Mouse (Mus musculus) intestine, embryonic 15.5 days (tissue): ENCODE results near the gene Slc26a10. TPM values are rescaled to one million over a fixed set of nuclear protein-coding genes. Genes with fewer than 3 reads are reported as not detected.

ENCODE experiments used
- ATAC-seq: fragments of 200-750 bp; cut with Nextera tagmentation; 2 replicates; pipeline ENCODE4 v1.8.0; 2017; ENCODE audit warnings: moderate TSS enrichment, moderate library complexity
- H3K27ac ChIP-seq: fragments of 300-500 bp; sonication (generic); 2 replicates; pipeline ENCODE4 v1.5.1; 2015; ENCODE audit warnings: mild to moderate bottlenecking, inconsistent platforms
- H3K27me3 ChIP-seq: fragments of 300-500 bp; sonication (generic); replicated peaks from 2 replicates; pipeline ENCODE4 v1.6.1; 2015; ENCODE audit warnings: inconsistent platforms
- H3K36me3 ChIP-seq: fragments of 300-500 bp; sonication (generic); 2 replicates; pipeline ENCODE4 v1.6.1; 2015; ENCODE audit warnings: inconsistent platforms
- H3K4me1 ChIP-seq: fragments of 300-500 bp; sonication (generic); replicated peaks from 2 replicates; pipeline ENCODE4 v1.6.1; 2015; ENCODE audit warnings: inconsistent platforms
- H3K4me2 ChIP-seq: fragments of 300-500 bp; sonication (generic); replicated peaks from 2 replicates; pipeline ENCODE4 v1.6.1; 2015; ENCODE audit warnings: mild to moderate bottlenecking, inconsistent platforms
- H3K4me3 ChIP-seq: fragments of 300-500 bp; sonication (generic); replicated peaks from 2 replicates; pipeline ENCODE4 v1.5.1; 2015; ENCODE audit warnings: inconsistent platforms
- H3K9ac ChIP-seq: fragments of 300-500 bp; sonication (generic); 2 replicates; pipeline ENCODE4 v1.6.1; 2015; ENCODE audit warnings: inconsistent platforms
- H3K9me3 ChIP-seq: fragments of 300-500 bp; sonication (generic); 2 replicates; pipeline ENCODE4 v1.6.1; 2016; ENCODE audit warnings: inconsistent platforms
- WGBS: fragments of 180-500 bp; shearing (Covaris S2); methylation state at CpG from one replicate; pipeline ENCODE4 v1.1.7; 2015; 5-methylcytosine and 5-hydroxymethylcytosine counted together
- polyA plus RNA-seq: library from polyadenylated mRNA; unstranded; fragments of >200 nt; fragmentation: Nextera tagmentation; extraction: Ambion mirVana; gene quantifications from 2 replicates; pipeline ENCODE4 v1.2.1, GENCODE M21; 2015

The Slc26a10 gene
- 0.98 and 1.1 TPM in 2 replicates for polyA plus RNA-seq

GRCm38 (mm10) chr10:127179871-127180694 is at the start of gene Slc26a10:
Gene Slc26a10 (minus strand): TSS chr10:127180645.
- no peak within 1 kb of the TSS for H3K27ac ChIP-seq
- H3K9me3 ChIP-seq = no peaks in the 10 kb centered on the region
- H3K4me1 ChIP-seq = peaks cover 31% of the 10 kb centered on the region
- peak; percentile 28; the same call in 1 of the 2 replicates for ATAC-seq
- WGBS = 5% methylated on average over 34 of the region's 34 CpGs
- peaks cover 42% of the 10 kb centered on the region for H3K27me3 ChIP-seq
- H3K36me3 ChIP-seq = no peaks in the 10 kb centered on the region
- H3K4me3 ChIP-seq = peak within 1 kb of the TSS; percentile 19; the same call in 1 of the 2 replicates
- peak within 1 kb of the TSS; percentile 49 for H3K4me2 ChIP-seq
- H3K9ac ChIP-seq = no peak within 1 kb of the TSS

- H3K36me3 ChIP-seq = no peaks in the 10 kb centered on the region
- H3K9me3 ChIP-seq = no peaks in the 10 kb centered on the region
- no peak overlapping the region for H3K9ac ChIP-seq
- WGBS = 22% methylated on average over 4 of the region's 4 CpGs
- no peaks in the 10 kb centered on the region for H3K27me3 ChIP-seq
- peaks cover 4% of the 10 kb centered on the region; the same call in 1 of the 2 replicates for H3K4me1 ChIP-seq
- ATAC-seq = peak; percentile 72
- no peak overlapping the region for H3K27ac ChIP-seq
- H3K4me2 ChIP-seq = no peak overlapping the region
- H3K4me3 ChIP-seq = no peak overlapping the region
These were observed 48.5 kb upstream of the Slc26a10 start for GRCm38 (mm10) chr10:127228897-127229296.

GRCm38 (mm10) chr10:127227163-127227562 is 46.7 kb upstream of the Slc26a10 start:
- no peak overlapping the region for H3K4me3 ChIP-seq
- no peaks in the 10 kb centered on the region for H3K27me3 ChIP-seq
- no peak for ATAC-seq
- H3K36me3 ChIP-seq = no peaks in the 10 kb centered on the region
- no peak overlapping the region for H3K9ac ChIP-seq
- H3K9me3 ChIP-seq = no peaks in the 10 kb centered on the region
- no peak overlapping the region for H3K4me2 ChIP-seq
- no peak overlapping the region for H3K27ac ChIP-seq
- WGBS = 81% methylated on average over 8 of the region's 8 CpGs
- H3K4me1 ChIP-seq = peaks cover 4% of the 10 kb centered on the region; the same call in 1 of the 2 replicates

GRCm38 (mm10) chr10:127226318-127226895 is 46.0 kb upstream of the Slc26a10 start:
- Histone ChIP-seq H3K4me1 (0 out of 2 replicates have a peak, but pooled peaks cover 4% of the 10 kb centered on the region), H3K9ac (no peak overlapping the region), H3K4me2 (no peak overlapping the region), H3K36me3 (no peaks in the 10 kb centered on the region), H3K4me3 (no peak overlapping the region), H3K27ac (no peak overlapping the region), H3K9me3 (no peaks in the 10 kb centered on the region), H3K27me3 (no peaks in the 10 kb centered on the region)
- ATAC-seq = no peak
- 67% methylated on average over 8 of the region's 8 CpGs for WGBS

GRCm38 (mm10) chr10:127225732-127226131 is 45.3 kb upstream of the Slc26a10 start:
- WGBS = 25% methylated on average over 10 of the region's 10 CpGs

GRCm38 (mm10) chr10:127225213-127225612 is 44.8 kb upstream of the Slc26a10 start:
- Histone ChIP-seq H3K36me3 (no peaks in the 10 kb centered on the region), H3K27ac (no peak overlapping the region), H3K4me3 (no peak overlapping the region), H3K4me2 (no peak overlapping the region), H3K9me3 (no peaks in the 10 kb centered on the region), H3K27me3 (no peaks in the 10 kb centered on the region), H3K4me1 (no peaks in the 10 kb centered on the region), H3K9ac (no peak overlapping the region)
- WGBS = 44% methylated on average over 6 of the region's 6 CpGs
- ATAC-seq = no peak

More at GRCm38 (mm10) chr10:127225732-127226131, 45.3 kb upstream of the Slc26a10 start:
- ATAC-seq = no peak
- H3K4me2 ChIP-seq = no peak overlapping the region
- H3K27ac ChIP-seq = no peak overlapping the region
- H3K4me3 ChIP-seq = no peak overlapping the region
- H3K27me3 ChIP-seq = no peaks in the 10 kb centered on the region
- H3K9me3 ChIP-seq = no peaks in the 10 kb centered on the region
- H3K4me1 ChIP-seq = 0 out of 2 replicates have a peak, but pooled peaks cover 3% of the 10 kb centered on the region
- H3K9ac ChIP-seq = no peak overlapping the region
- H3K36me3 ChIP-seq = no peaks in the 10 kb centered on the region

- ATAC-seq = no peak
- H3K9ac ChIP-seq = no peak overlapping the region
- H3K9me3 ChIP-seq = no peaks in the 10 kb centered on the region
- no peaks in the 10 kb centered on the region for H3K27me3 ChIP-seq
- H3K4me3 ChIP-seq = no peak overlapping the region
- no peak overlapping the region for H3K27ac ChIP-seq
- WGBS = 98% methylated on average over 2 of the region's 2 CpGs
- no peaks in the 10 kb centered on the region for H3K36me3 ChIP-seq
- no peak overlapping the region for H3K4me2 ChIP-seq
- H3K4me1 ChIP-seq = 0 out of 2 replicates have a peak, but pooled peaks cover 3% of the 10 kb centered on the region
These were observed 37.9 kb upstream of the Slc26a10 start for GRCm38 (mm10) chr10:127218339-127218738.

- no peak overlapping the region for H3K27ac ChIP-seq
- 0 out of 2 replicates have a peak, but pooled peaks cover 3% of the 10 kb centered on the region for H3K4me1 ChIP-seq
- no peak overlapping the region for H3K4me3 ChIP-seq
- no peaks in the 10 kb centered on the region for H3K36me3 ChIP-seq
- H3K4me2 ChIP-seq = no peak overlapping the region
- no peaks in the 10 kb centered on the region for H3K27me3 ChIP-seq
- no peak overlapping the region for H3K9ac ChIP-seq
- no peaks in the 10 kb centered on the region for H3K9me3 ChIP-seq
- no peak for ATAC-seq
These were observed 36.7 kb upstream of the Slc26a10 start for GRCm38 (mm10) chr10:127217177-127217576.

- no peak for ATAC-seq
- Histone ChIP-seq H3K4me3 (no peak overlapping the region), H3K4me2 (no peak overlapping the region), H3K36me3 (no peaks in the 10 kb centered on the region), H3K27me3 (no peaks in the 10 kb centered on the region), H3K9ac (no peak overlapping the region), H3K27ac (no peak overlapping the region), H3K4me1 (0 out of 2 replicates have a peak, but pooled peaks cover 3% of the 10 kb centered on the region), H3K9me3 (no peaks in the 10 kb centered on the region)
- 94% methylated on average over 11 of the region's 11 CpGs for WGBS
These were observed 36.0 kb upstream of the Slc26a10 start for GRCm38 (mm10) chr10:127216456-127216855.

GRCm38 (mm10) chr10:127214422-127214803 is 34.0 kb upstream of the Slc26a10 start:
- H3K27ac ChIP-seq = no peak overlapping the region

GRCm38 (mm10) chr10:127213704-127214421 is 33.4 kb upstream of the Slc26a10 start:
- Histone ChIP-seq H3K4me3 (no peak overlapping the region), H3K36me3 (no peaks in the 10 kb centered on the region), H3K9ac (no peak overlapping the region), H3K9me3 (no peaks in the 10 kb centered on the region), H3K27ac (no peak overlapping the region), H3K4me2 (no peak overlapping the region), H3K4me1 (peaks cover 15% of the 10 kb centered on the region; the same call in 1 of the 2 replicates), H3K27me3 (no peaks in the 10 kb centered on the region)
- no peak for ATAC-seq
- 76% methylated on average over 13 of the region's 13 CpGs for WGBS

More at GRCm38 (mm10) chr10:127214422-127214803, 34.0 kb upstream of the Slc26a10 start:
- 18% methylated on average over 1 of the region's 1 CpGs for WGBS
- no peak overlapping the region for H3K4me2 ChIP-seq
- no peaks in the 10 kb centered on the region for H3K36me3 ChIP-seq
- no peak; the same call in 1 of the 2 replicates for ATAC-seq
- no peaks in the 10 kb centered on the region for H3K27me3 ChIP-seq
- peaks cover 15% of the 10 kb centered on the region; the same call in 1 of the 2 replicates for H3K4me1 ChIP-seq
- H3K9me3 ChIP-seq = no peaks in the 10 kb centered on the region
- H3K4me3 ChIP-seq = no peak overlapping the region
- H3K9ac ChIP-seq = no peak overlapping the region

- H3K9me3 ChIP-seq = no peaks in the 10 kb centered on the region
- no peaks in the 10 kb centered on the region for H3K27me3 ChIP-seq
- no peak overlapping the region for H3K4me2 ChIP-seq
- no peak overlapping the region for H3K27ac ChIP-seq
- no peak overlapping the region for H3K9ac ChIP-seq
- 89% methylated on average over 8 of the region's 8 CpGs for WGBS
- H3K36me3 ChIP-seq = no peaks in the 10 kb centered on the region
- peaks cover 15% of the 10 kb centered on the region; the same call in 1 of the 2 replicates for H3K4me1 ChIP-seq
- ATAC-seq = no peak
- H3K4me3 ChIP-seq = no peak overlapping the region
These were observed 32.8 kb upstream of the Slc26a10 start for GRCm38 (mm10) chr10:127213272-127213671.
